Mouse (Mus musculus) embryonic facial prominence, embryonic 13.5 days (tissue): ENCODE results near the gene Klf12. TPM values are rescaled to one million over a fixed set of nuclear protein-coding genes. Genes with fewer than 3 reads are reported as not detected.

Experiments
- ATAC-seq: fragments of 200-750 bp; cut with Nextera tagmentation; 2 replicates; pipeline ENCODE4 v1.8.0; 2017; ENCODE audit warnings: low read depth; ENCODE audit not compliant: insufficient number of reproducible peaks, insufficient read depth, low FRiP score, low TSS enrichment
- H3K27ac ChIP-seq: fragments of 300-500 bp; sonication (generic); 2 replicates; pipeline ENCODE4 v1.5.1; 2015; ENCODE audit warnings: moderate library complexity, mild to moderate bottlenecking, inconsistent platforms
- H3K27me3 ChIP-seq: fragments of 300-500 bp; sonication (generic); 2 replicates; pipeline ENCODE4 v1.6.1; 2015; ENCODE audit warnings: mild to moderate bottlenecking, inconsistent platforms
- H3K36me3 ChIP-seq: fragments of 300-500 bp; sonication (generic); 2 replicates; pipeline ENCODE4 v1.6.1; 2015; ENCODE audit warnings: mild to moderate bottlenecking, inconsistent platforms
- H3K4me1 ChIP-seq: fragments of 300-500 bp; sonication (generic); 2 replicates; pipeline ENCODE4 v1.6.1; 2015; ENCODE audit warnings: inconsistent platforms
- H3K4me2 ChIP-seq: fragments of 300-500 bp; sonication (generic); 2 replicates; pipeline ENCODE4 v1.6.1; 2015; ENCODE audit warnings: moderate library complexity, mild to moderate bottlenecking, inconsistent platforms
- H3K4me3 ChIP-seq: fragments of 300-500 bp; sonication (generic); 2 replicates; pipeline ENCODE4 v1.5.1; 2015; ENCODE audit warnings: mild to moderate bottlenecking, inconsistent platforms
- H3K9ac ChIP-seq: fragments of 300-500 bp; sonication (generic); 2 replicates; pipeline ENCODE4 v1.6.1; 2015; ENCODE audit warnings: mild to moderate bottlenecking, inconsistent platforms
- H3K9me3 ChIP-seq: fragments of 300-500 bp; sonication (generic); 2 replicates; pipeline ENCODE4 v1.6.1; 2016; ENCODE audit warnings: inconsistent platforms
- WGBS: fragments of 180-500 bp; shearing (Covaris S2); methylation state at CpG from one replicate; pipeline ENCODE4 v1.1.7; 2015; ENCODE audit warnings: mixed read lengths; 5-methylcytosine and 5-hydroxymethylcytosine counted together
- polyA plus RNA-seq: library from polyadenylated mRNA; unstranded; fragments of >200 nt; fragmentation: Nextera tagmentation; extraction: Ambion mirVana; gene quantifications from 2 replicates; pipeline ENCODE4 v1.2.1, GENCODE M21; 2015

The Klf12 gene
- 31.1 and 33.0 TPM in 2 replicates for polyA plus RNA-seq

- WGBS, result 0% methylated on average over 38 of the region's 40 CpGs
- H3K27me3 ChIP-seq, result no peaks in the 10 kb centered on the region
- H3K36me3 ChIP-seq, result no peaks in the 10 kb centered on the region
- peak within 1 kb of the TSS; percentile 91 for H3K4me2 ChIP-seq
- peak within 1 kb of the TSS; percentile 68 for H3K4me3 ChIP-seq
- peak within 1 kb of the TSS; percentile 84 for H3K9ac ChIP-seq
- peaks cover 2% of the 10 kb centered on the region; the same call in 1 of the 2 replicates for H3K9me3 ChIP-seq
- H3K27ac ChIP-seq, result peak within 1 kb of the TSS; percentile 95
- H3K4me1 ChIP-seq, result peaks cover 34% of the 10 kb centered on the region
- ATAC-seq, result peak; percentile 88
These were observed at the start of gene Klf12 for GRCm38 (mm10) chr14:100284119-100284860. Gene Klf12, minus strand, starts transcription at chr14:100284679.

DNA sequence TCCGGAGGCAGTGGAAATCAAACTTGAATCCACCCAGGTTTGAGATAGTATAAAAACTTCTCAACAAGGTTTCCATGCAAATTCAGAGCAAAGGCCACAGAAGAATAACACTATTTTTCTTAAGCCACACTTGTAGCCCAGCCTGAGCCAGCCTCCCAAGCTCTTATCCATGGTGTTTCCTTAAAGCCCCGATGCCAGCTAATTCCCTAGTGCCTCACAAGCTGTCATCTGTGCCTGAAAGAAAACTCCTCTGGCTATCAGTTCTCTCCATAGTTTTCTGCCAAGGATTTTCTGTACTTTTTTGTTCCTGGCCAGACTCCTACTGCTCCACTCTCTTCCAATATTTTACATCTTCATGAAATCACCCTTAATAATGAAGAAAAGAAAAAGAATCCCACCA lies 48.9 kb upstream of the Klf12 start:
- Histone ChIP-seq H3K9me3 (no peaks in the 10 kb centered on the region), H3K9ac (no peak overlapping the region), H3K4me1 (no peaks in the 10 kb centered on the region), H3K4me3 (no peak overlapping the region), H3K4me2 (no peak overlapping the region), H3K36me3 (no peaks in the 10 kb centered on the region), H3K27ac (no peak overlapping the region), H3K27me3 (no peaks in the 10 kb centered on the region)
- ATAC-seq, result no peak
- 81% methylated on average over 2 of the region's 2 CpGs for WGBS

GRCm38 (mm10) chr14:100328602-100329276 lies 44.3 kb upstream of the Klf12 start:
- Histone ChIP-seq H3K9ac (no peak overlapping the region), H3K9me3 (no peaks in the 10 kb centered on the region), H3K36me3 (no peaks in the 10 kb centered on the region), H3K4me3 (no peak overlapping the region), H3K4me1 (no peaks in the 10 kb centered on the region), H3K27me3 (no peaks in the 10 kb centered on the region), H3K4me2 (no peak overlapping the region), H3K27ac (no peak overlapping the region)
- WGBS, result 74% methylated on average over 6 of the region's 6 CpGs
- no peak for ATAC-seq

GRCm38 (mm10) chr14:100324303-100324702 lies 39.8 kb upstream of the Klf12 start:
- no peak overlapping the region for H3K9ac ChIP-seq
- peaks cover 4% of the 10 kb centered on the region; the same call in 1 of the 2 replicates for H3K9me3 ChIP-seq
- H3K27ac ChIP-seq, result no peak overlapping the region
- H3K4me3 ChIP-seq, result no peak overlapping the region
- WGBS, result 58% methylated on average over 7 of the region's 7 CpGs
- no peaks in the 10 kb centered on the region for H3K4me1 ChIP-seq
- no peaks in the 10 kb centered on the region for H3K27me3 ChIP-seq
- ATAC-seq, result no peak
- no peaks in the 10 kb centered on the region for H3K36me3 ChIP-seq
- no peak overlapping the region for H3K4me2 ChIP-seq

- WGBS, result 93% methylated on average over 6 of the region's 6 CpGs
- Histone ChIP-seq H3K4me3 (no peak overlapping the region), H3K4me1 (no peaks in the 10 kb centered on the region), H3K4me2 (no peak overlapping the region), H3K9me3 (peaks cover 4% of the 10 kb centered on the region; the same call in 1 of the 2 replicates), H3K9ac (no peak overlapping the region), H3K36me3 (no peaks in the 10 kb centered on the region), H3K27ac (no peak overlapping the region), H3K27me3 (no peaks in the 10 kb centered on the region)
- no peak for ATAC-seq
These were observed 37.5 kb upstream of the Klf12 start for GRCm38 (mm10) chr14:100322012-100322411.

DNA sequence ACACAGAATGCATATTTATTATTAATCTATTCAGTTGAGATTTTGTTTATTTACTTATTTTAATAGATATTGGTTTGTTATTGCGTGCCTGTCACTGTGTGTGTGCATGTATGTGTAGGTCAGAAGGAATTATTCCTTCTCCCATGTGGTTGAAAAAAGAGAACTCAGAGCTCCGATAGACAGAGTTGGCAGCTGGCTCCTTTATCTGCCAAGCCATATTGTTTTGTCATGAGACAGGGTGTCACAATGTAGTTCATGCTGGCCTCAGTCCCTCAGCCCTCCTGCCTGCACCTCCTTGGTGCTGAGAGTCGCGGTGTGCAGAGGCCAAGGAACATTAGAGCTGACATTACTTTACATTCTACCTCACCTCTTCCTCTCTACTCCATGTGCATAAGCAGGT lies 32.3 kb upstream of the Klf12 start:
- Histone ChIP-seq H3K27me3 (no peaks in the 10 kb centered on the region), H3K9ac (no peak overlapping the region), H3K4me1 (no peaks in the 10 kb centered on the region), H3K4me3 (no peak overlapping the region), H3K4me2 (no peak overlapping the region), H3K36me3 (no peaks in the 10 kb centered on the region), H3K9me3 (no peaks in the 10 kb centered on the region), H3K27ac (no peak overlapping the region)
- 87% methylated on average over 4 of the region's 4 CpGs for WGBS
- ATAC-seq, result no peak

GRCm38 (mm10) chr14:100314099-100314498 lies 29.6 kb upstream of the Klf12 start:
- ATAC-seq, result no peak
- H3K9me3 ChIP-seq, result no peaks in the 10 kb centered on the region
- H3K4me2 ChIP-seq, result no peak overlapping the region
- no peak overlapping the region for H3K9ac ChIP-seq
- no peaks in the 10 kb centered on the region for H3K27me3 ChIP-seq
- H3K4me3 ChIP-seq, result no peak overlapping the region
- no peak overlapping the region for H3K27ac ChIP-seq
- no peaks in the 10 kb centered on the region for H3K36me3 ChIP-seq
- H3K4me1 ChIP-seq, result no peaks in the 10 kb centered on the region
- 72% methylated on average over 4 of the region's 4 CpGs for WGBS

DNA sequence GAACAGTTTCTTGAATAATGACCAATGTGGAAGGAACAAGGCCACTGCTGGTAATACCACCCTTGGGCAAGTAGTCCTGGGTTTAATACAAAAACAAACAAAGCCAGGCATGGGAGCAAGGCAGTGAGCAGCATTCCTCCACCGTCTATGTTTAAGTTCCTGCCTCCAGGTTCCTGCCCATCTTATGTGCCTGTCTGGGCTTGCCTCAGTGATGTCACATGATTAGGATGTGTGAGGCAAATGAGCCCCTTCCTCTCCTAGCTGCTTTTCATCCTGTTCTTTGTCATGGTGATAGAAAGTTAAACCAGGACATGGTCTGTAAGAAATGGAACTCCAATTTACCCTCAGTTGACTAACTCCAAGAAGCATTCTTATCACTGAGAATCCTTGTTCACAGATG lies 16.4 kb upstream of the Klf12 start:
- no peak for ATAC-seq
- H3K9me3 ChIP-seq, result no peaks in the 10 kb centered on the region
- no peak overlapping the region for H3K9ac ChIP-seq
- no peak overlapping the region for H3K4me2 ChIP-seq
- H3K4me1 ChIP-seq, result no peaks in the 10 kb centered on the region
- no peaks in the 10 kb centered on the region for H3K27me3 ChIP-seq
- no peak overlapping the region for H3K4me3 ChIP-seq
- H3K27ac ChIP-seq, result no peak overlapping the region
- 82% methylated on average over 1 of the region's 1 CpGs for WGBS
- H3K36me3 ChIP-seq, result no peaks in the 10 kb centered on the region

DNA sequence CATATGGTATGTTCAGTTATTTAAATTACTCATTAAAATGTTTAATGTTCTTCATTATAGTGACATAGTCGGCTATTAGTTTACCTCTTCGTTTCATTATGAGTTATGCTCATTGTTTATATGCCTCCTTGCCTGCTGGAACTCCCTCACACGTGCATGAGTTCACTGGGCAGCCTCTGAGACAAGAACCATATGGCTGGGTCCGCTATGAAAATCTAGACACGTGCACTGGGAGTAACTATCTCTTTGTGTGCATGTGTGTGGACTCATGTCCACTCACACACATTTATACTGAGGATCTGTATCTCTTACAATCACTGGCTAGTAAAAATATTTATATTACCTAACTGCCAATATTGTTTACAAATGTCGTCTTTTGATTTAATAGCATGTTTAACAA lies 14.4 kb upstream of the Klf12 start:
- WGBS, result 43% methylated on average over 6 of the region's 6 CpGs
- ATAC-seq, result no peak
- H3K4me2 ChIP-seq, result no peak overlapping the region

DNA sequence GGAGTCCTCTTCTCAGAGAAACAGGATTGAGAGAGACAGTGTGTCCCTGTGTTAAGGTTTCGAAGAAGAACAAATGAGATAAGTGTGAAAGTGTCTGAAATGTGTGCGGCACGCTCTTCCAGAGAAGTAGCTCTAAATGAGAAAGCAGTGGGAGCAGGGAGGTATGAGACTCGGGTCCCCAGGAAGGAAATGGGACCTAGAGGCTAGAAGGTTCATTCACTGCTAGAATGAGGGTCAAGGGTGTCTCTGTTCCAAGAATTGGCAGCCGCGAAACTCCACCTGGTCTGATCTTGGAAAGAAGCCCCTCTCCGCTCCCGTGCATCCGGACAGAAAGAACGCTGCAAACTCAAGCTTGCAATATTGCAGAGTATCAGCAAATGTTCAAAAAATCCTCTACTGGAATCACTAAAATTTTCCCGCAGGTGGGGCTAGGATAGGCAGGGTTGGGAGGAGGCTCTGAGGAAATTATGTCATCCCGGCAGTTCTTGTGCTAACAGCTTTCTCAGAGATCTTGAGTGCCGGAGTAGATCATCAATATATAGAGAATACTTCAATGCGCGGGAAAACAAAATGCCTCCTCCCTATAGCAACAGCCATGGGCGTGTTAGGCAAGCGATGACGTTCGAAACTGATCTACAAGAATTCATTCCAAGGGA lies 2.2 kb upstream of the Klf12 start:
- no peak for ATAC-seq
- Histone ChIP-seq H3K4me3 (peak overlapping the region; percentile 68), H3K9me3 (no peaks in the 10 kb centered on the region), H3K4me1 (peaks cover 26% of the 10 kb centered on the region), H3K27me3 (no peaks in the 10 kb centered on the region), H3K36me3 (no peaks in the 10 kb centered on the region), H3K9ac (peak overlapping the region; percentile 84), H3K27ac (peak overlapping the region; percentile 95), H3K4me2 (peak overlapping the region; percentile 91)
- WGBS, result 6% methylated on average over 19 of the region's 19 CpGs

More for the DNA sequence above, 14.4 kb upstream of the Klf12 start:
- Histone ChIP-seq H3K27ac (no peak overlapping the region), H3K27me3 (no peaks in the 10 kb centered on the region), H3K36me3 (no peaks in the 10 kb centered on the region), H3K4me3 (no peak overlapping the region), H3K9ac (no peak overlapping the region), H3K4me1 (no peaks in the 10 kb centered on the region), H3K9me3 (no peaks in the 10 kb centered on the region)

DNA sequence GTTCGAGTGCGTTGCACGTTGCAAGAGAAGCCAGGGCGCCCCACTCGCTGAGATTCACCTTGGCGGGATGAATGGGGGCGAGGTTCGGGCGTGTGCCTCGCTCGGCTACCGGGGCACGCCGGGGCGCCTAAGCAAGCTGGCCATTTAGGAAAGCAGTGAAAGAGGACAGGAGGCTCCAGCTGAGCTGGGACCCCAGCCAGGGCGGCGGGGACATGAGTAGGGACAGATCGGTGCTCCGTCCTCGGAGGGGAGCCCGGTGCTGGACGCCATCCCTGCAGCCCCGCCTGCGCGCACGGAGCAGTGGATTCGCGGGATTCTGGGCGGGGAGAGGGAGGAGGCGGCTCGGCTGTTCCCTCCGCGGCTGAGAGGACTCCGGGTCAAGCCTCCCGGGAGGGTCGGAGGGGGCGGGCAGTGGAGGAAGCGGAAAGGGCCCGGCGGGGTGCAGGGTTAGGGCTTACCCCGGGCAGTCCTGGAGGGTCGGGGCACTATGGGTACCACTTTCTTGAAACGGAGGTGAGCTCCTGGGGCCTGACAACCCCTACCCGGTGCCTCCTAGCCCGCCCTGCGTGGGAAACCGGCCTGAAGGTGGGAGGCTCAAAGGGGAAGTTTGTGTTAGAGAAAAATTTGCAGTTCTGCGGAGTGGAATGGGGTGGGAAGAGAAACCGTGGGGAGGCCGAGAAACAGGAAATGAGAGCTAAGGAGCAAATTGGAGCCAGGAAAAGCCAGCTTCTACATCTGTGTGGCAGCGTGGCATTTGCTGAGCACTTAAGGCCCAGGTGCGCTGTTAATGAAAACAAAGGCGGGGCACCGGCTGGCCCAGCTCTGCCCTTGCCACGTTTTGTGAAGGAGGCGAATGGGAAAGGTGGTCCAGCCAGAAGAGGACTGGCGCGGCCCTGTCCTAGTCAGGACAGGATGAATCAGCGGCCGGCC lies 1.4 kb upstream of the Klf12 start:
- H3K9me3 ChIP-seq, result no peaks in the 10 kb centered on the region
- H3K9ac ChIP-seq, result peak overlapping the region; percentile 84
- H3K27me3 ChIP-seq, result no peaks in the 10 kb centered on the region
- peak overlapping the region; percentile 68 for H3K4me3 ChIP-seq
- peak; percentile 61 for ATAC-seq
- no peaks in the 10 kb centered on the region for H3K36me3 ChIP-seq
- peak overlapping the region; percentile 91 for H3K4me2 ChIP-seq
- H3K4me1 ChIP-seq, result peaks cover 30% of the 10 kb centered on the region
- under 1% methylated on average over 60 of the region's 60 CpGs for whole genome bisulfite sequencing
- peak overlapping the region; percentile 95 for H3K27ac ChIP-seq
